Mouse (Mus musculus): ENCODE data around the gene Dkk1. TPM values are rescaled to one million over a fixed set of nuclear protein-coding genes. Genes with fewer than 3 reads are reported as not detected.
"Not testable (repeated sequence)": the region's sequence is repeated elsewhere in the genome, so short reads cannot be mapped to it uniquely, and the experiment has no call there.

Dkk1 gene
- polyA plus RNA-seq, 2 experiments, result 0.48 to 0.52 TPM

GRCm38 (mm10) chr19:30554467-30554881, 5.0 kb upstream of the Dkk1 start:
- H3K27ac ChIP-seq, result no peak overlapping the region
- no peak overlapping the region for H3K9ac ChIP-seq (replicated peaks)
- H3K4me1 ChIP-seq (replicated peaks; ENCODE audit: control insufficient read depth in 2 of 2, insufficient read depth in 2 of 2, low read length in 1 of 2), result no peaks in the 10 kb centered on the region
- H3K9me3 ChIP-seq (ENCODE audit: control insufficient read depth, low read length), result no peaks in the 10 kb centered on the region
- ATAC-seq (ENCODE audit: insufficient read depth), result no peak
- H3K4me2 ChIP-seq (ENCODE audit: low read depth), result peak overlapping the region; percentile 42
- H3K27me3 ChIP-seq (ENCODE audit: control insufficient read depth, insufficient read depth, low read length), result peaks cover 15% of the 10 kb centered on the region
- peak; percentile 67 for TF ChIP-seq CTCF (IDR thresholded peaks at IDR 0.05; ENCODE audit: low read depth)
- TF ChIP-seq EP300 (IDR thresholded peaks at IDR 0.05; ENCODE audit: low read depth), result no peak
- H3K36me3 ChIP-seq (replicated peaks; ENCODE audit: control insufficient read depth, insufficient read depth, low read depth), result no peaks in the 10 kb centered on the region
- DNase-seq (ENCODE audit: low read depth in 3 of 3, low spot score in 3 of 3), result peak in 2 of 3 experiments; percentile 2 to 7
- peak overlapping the region in 1 of 2 experiments; percentile 20; a peak in 1 of 4 replicates for H3K4me3 ChIP-seq (ENCODE audit: insufficient read depth in 1 of 2, low read depth in 2 of 2, low read length in 2 of 2)
- WGBS (ENCODE audit: insufficient replicate concordance), result 3% methylated on average over 12 of the region's 12 CpGs

- no peak for DNase-seq (ENCODE audit: low read depth in 3 of 3, low spot score in 3 of 3)
- no peak for ATAC-seq (ENCODE audit: insufficient read depth)
- Histone ChIP-seq H3K27ac (no peak overlapping the region), H3K9me3 (ENCODE audit: control insufficient read depth, low read length) (no peaks in the 10 kb centered on the region), H3K27me3 (ENCODE audit: control insufficient read depth, insufficient read depth, low read length) (peaks cover 23% of the 10 kb centered on the region), H3K4me2 (ENCODE audit: low read depth) (no peak overlapping the region), H3K36me3 (replicated peaks; ENCODE audit: control insufficient read depth, insufficient read depth, low read depth) (no peaks in the 10 kb centered on the region), H3K9ac (replicated peaks) (no peak overlapping the region), H3K4me1 (replicated peaks; ENCODE audit: control insufficient read depth in 2 of 2, insufficient read depth in 2 of 2, low read length in 1 of 2) (no peaks in the 10 kb centered on the region), H3K4me3 (ENCODE audit: insufficient read depth in 1 of 2, low read depth in 2 of 2, low read length in 2 of 2) (no peak overlapping the region)
- WGBS (ENCODE audit: insufficient replicate concordance), result 18% methylated on average over 4 of the region's 4 CpGs
- TF ChIP-seq CTCF (IDR thresholded peaks at IDR 0.05; ENCODE audit: low read depth) (no peak), EP300 (IDR thresholded peaks at IDR 0.05; ENCODE audit: low read depth) (no peak)
Observed at GRCm38 (mm10) chr19:30553740-30554139, 4.3 kb upstream of the Dkk1 start.

- ATAC-seq (ENCODE audit: insufficient read depth) (no peak), DNase-seq (ENCODE audit: low read depth in 3 of 3, low spot score in 3 of 3) (no peak)
- H3K9ac ChIP-seq (replicated peaks), result no peak overlapping the region
- 42% methylated on average over 8 of the region's 8 CpGs for WGBS (ENCODE audit: insufficient replicate concordance)
- no peak overlapping the region for H3K4me3 ChIP-seq (ENCODE audit: insufficient read depth in 1 of 2, low read depth in 2 of 2, low read length in 2 of 2)
- no peak overlapping the region for H3K27ac ChIP-seq
- no peak for TF ChIP-seq CTCF (IDR thresholded peaks at IDR 0.05; ENCODE audit: low read depth)
- H3K36me3 ChIP-seq (replicated peaks; ENCODE audit: control insufficient read depth, insufficient read depth, low read depth), result no peaks in the 10 kb centered on the region
- peaks cover 37% of the 10 kb centered on the region for H3K27me3 ChIP-seq (ENCODE audit: control insufficient read depth, insufficient read depth, low read length)
- H3K4me2 ChIP-seq (ENCODE audit: low read depth), result no peak overlapping the region
- no peaks in the 10 kb centered on the region for H3K4me1 ChIP-seq (replicated peaks; ENCODE audit: control insufficient read depth in 2 of 2, insufficient read depth in 2 of 2, low read length in 1 of 2)
- H3K9me3 ChIP-seq (ENCODE audit: control insufficient read depth, low read length), result no peaks in the 10 kb centered on the region
Observed at GRCm38 (mm10) chr19:30552260-30552659, 2.8 kb upstream of the Dkk1 start.

GRCm38 (mm10) chr19:30549854-30550647, 586 bp upstream of the Dkk1 start:
- no peak for TF ChIP-seq EP300 (IDR thresholded peaks at IDR 0.05; ENCODE audit: low read depth)
- no peak for TF ChIP-seq CTCF (IDR thresholded peaks at IDR 0.05; ENCODE audit: low read depth)
- H3K9ac ChIP-seq (replicated peaks), result no peak overlapping the region
- DNase-seq (ENCODE audit: low read depth in 3 of 3, low spot score in 3 of 3) (no peak), ATAC-seq (ENCODE audit: insufficient read depth) (no peak)
- H3K27me3 ChIP-seq (ENCODE audit: control insufficient read depth, insufficient read depth, low read length), result peaks cover 39% of the 10 kb centered on the region
- H3K36me3 ChIP-seq (replicated peaks; ENCODE audit: control insufficient read depth, insufficient read depth, low read depth), result no peaks in the 10 kb centered on the region
- WGBS (ENCODE audit: insufficient replicate concordance), result 5% methylated on average over 17 of the region's 17 CpGs
- no peak overlapping the region for H3K27ac ChIP-seq
- H3K4me1 ChIP-seq (replicated peaks; ENCODE audit: control insufficient read depth in 2 of 2, insufficient read depth in 2 of 2, low read length in 1 of 2), result no peaks in the 10 kb centered on the region
- H3K4me3 ChIP-seq (ENCODE audit: insufficient read depth in 1 of 2, low read depth in 2 of 2, low read length in 2 of 2), result no peak overlapping the region
- H3K9me3 ChIP-seq (ENCODE audit: control insufficient read depth, low read length), result no peaks in the 10 kb centered on the region
- H3K4me2 ChIP-seq (ENCODE audit: low read depth), result peak overlapping the region; percentile 41

- no peak for DNase-seq (ENCODE audit: low read depth in 3 of 3, low spot score in 3 of 3)
- TF ChIP-seq CTCF (IDR thresholded peaks at IDR 0.05; ENCODE audit: low read depth) (no peak), EP300 (IDR thresholded peaks at IDR 0.05; ENCODE audit: low read depth) (no peak)
- H3K27me3 ChIP-seq (ENCODE audit: control insufficient read depth, insufficient read depth, low read length), result peaks cover 39% of the 10 kb centered on the region
Observed at GRCm38 (mm10) chr19:30548411-30549043, 938 bp downstream of the Dkk1 start.

GRCm38 (mm10) chr19:30539365-30539941, 10.0 kb downstream of the Dkk1 start:
- not testable (repeated sequence) for H3K27me3 ChIP-seq (ENCODE audit: control insufficient read depth, insufficient read depth, low read length); ATAC-seq (ENCODE audit: insufficient read depth); H3K9me3 ChIP-seq (ENCODE audit: control insufficient read depth, low read length); H3K36me3 ChIP-seq (replicated peaks; ENCODE audit: control insufficient read depth, insufficient read depth, low read depth); H3K4me1 ChIP-seq (replicated peaks; ENCODE audit: control insufficient read depth in 2 of 2, insufficient read depth in 2 of 2, low read length in 1 of 2); DNase-seq (ENCODE audit: low read depth in 3 of 3, low spot score in 3 of 3); H3K9ac ChIP-seq (replicated peaks); H3K27ac ChIP-seq
- peak overlapping the region; percentile 38 for H3K4me2 ChIP-seq (ENCODE audit: low read depth)
- H3K4me3 ChIP-seq (ENCODE audit: insufficient read depth in 1 of 2, low read depth in 2 of 2, low read length in 2 of 2), result peak overlapping the region in 1 of 2 experiments; percentile 27; a peak in 1 of 4 replicates
- WGBS (ENCODE audit: insufficient replicate concordance), result 2% methylated on average over 41 of the region's 44 CpGs

More at GRCm38 (mm10) chr19:30548411-30549043, 938 bp downstream of the Dkk1 start:
- H3K36me3 ChIP-seq (replicated peaks; ENCODE audit: control insufficient read depth, insufficient read depth, low read depth), result no peaks in the 10 kb centered on the region
- no peaks in the 10 kb centered on the region for H3K9me3 ChIP-seq (ENCODE audit: control insufficient read depth, low read length)
- H3K9ac ChIP-seq (replicated peaks), result no peak overlapping the region
- ATAC-seq (ENCODE audit: insufficient read depth), result no peak
- peak overlapping the region; percentile 41; the same call in 1 of the 2 replicates for H3K4me2 ChIP-seq (ENCODE audit: low read depth)
- H3K4me1 ChIP-seq (replicated peaks; ENCODE audit: control insufficient read depth in 2 of 2, insufficient read depth in 2 of 2, low read length in 1 of 2), result no peaks in the 10 kb centered on the region
- WGBS (ENCODE audit: insufficient replicate concordance), result 2% methylated on average over 23 of the region's 23 CpGs
- no peak overlapping the region for H3K4me3 ChIP-seq (ENCODE audit: insufficient read depth in 1 of 2, low read depth in 2 of 2, low read length in 2 of 2)
- no peak overlapping the region for H3K27ac ChIP-seq
